9 mouse cellular contexts compared by ENCODE assay signal in the genomic region with DNA sequence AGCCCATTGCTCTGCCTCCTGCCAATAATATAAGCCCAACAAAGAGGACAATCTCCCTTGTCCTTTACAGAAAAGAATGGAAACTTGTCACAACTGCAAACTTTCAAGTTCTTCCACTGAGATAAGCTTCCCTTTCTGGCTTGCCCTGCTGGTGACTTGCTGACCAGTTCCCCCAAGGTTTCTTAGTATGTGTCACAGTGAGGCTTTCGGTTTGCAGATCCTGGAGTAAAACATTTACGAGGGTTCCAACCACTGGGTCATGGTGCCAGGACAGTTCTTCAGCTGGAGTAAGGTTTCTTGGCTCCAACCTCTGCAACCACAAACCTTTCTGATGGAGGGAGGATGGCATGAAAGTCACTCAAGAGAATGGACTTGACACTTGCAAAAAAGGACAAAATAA.
DNase-seq lines count a peak whose midpoint lies in the region; ATAC-seq and TF ChIP-seq lines count a peak whose summit lies in the region.
"Had no signal": no experiment of that assay in that cellular context is flagged by ENCODE, and none has a peak within 500 bp of the region (broad histone marks: within the 10 kb centered on the region; RNA-seq: fewer than 3 reads in every experiment).

No protein-coding gene starts in this region.

- no peaks in the 10 kb centered on the region for H3K9me3 ChIP-seq in kidney, embryonic 15.5 days (replicated peaks)
- no peaks in the 10 kb centered on the region for H3K9me3 ChIP-seq in liver, embryonic 12.5 days (replicated peaks)

- H3K4me1 ChIP-seq in kidney, adult 2 months (ENCODE audit: control insufficient read depth, insufficient read depth, low read length), result no peaks in the 10 kb centered on the region
- peaks cover 11% of the 10 kb centered on the region for H3K4me1 ChIP-seq in kidney, embryonic 15.5 days
- H3K4me1 ChIP-seq in liver, embryonic 12.5 days, result peaks cover 42% of the 10 kb centered on the region

- 63% methylated on average over 2 of the region's 2 CpGs for WGBS in kidney, adult 2 months
- WGBS in kidney, embryonic 15.5 days, result 78% methylated on average over 2 of the region's 2 CpGs
- WGBS in liver, embryonic 12.5 days (ENCODE audit: insufficient replicate concordance), result 55% methylated on average over 2 of the region's 2 CpGs

- no peak for TF ChIP-seq CTCF in gastrocnemius, adult 2 months (IDR thresholded peaks at IDR 0.05)
- TF ChIP-seq CTCF in kidney, adult 2 months (conservative IDR thresholded peaks at IDR 0.05; ENCODE audit: insufficient read depth, insufficient read length, low read depth, low read length), result no peak

- intact Hi-C loops in gastrocnemius, adult 2 months (cut with DNase I), result loop anchor here (2.0 to 5.0 kb wide), 2 partner anchors 111 to 152 kb away; no protein-coding TSS in a partner anchor

- no peaks in the 10 kb centered on the region for H3K27me3 ChIP-seq in kidney, adult 2 months (replicated peaks; ENCODE audit: control insufficient read depth, insufficient read depth, low read length)
- no peaks in the 10 kb centered on the region for H3K27me3 ChIP-seq in kidney, embryonic 15.5 days
- H3K27me3 ChIP-seq in liver, embryonic 12.5 days (replicated peaks), result no peaks in the 10 kb centered on the region

- H3K4me2 ChIP-seq in kidney, embryonic 15.5 days, result no peak overlapping the region
- peak overlapping the region; percentile 57 for H3K4me2 ChIP-seq in liver, embryonic 12.5 days

- no peak for TF ChIP-seq POLR2A in kidney, adult 2 months (IDR thresholded peaks at IDR 0.05; ENCODE audit: low read depth, low read length)

- peak overlapping the region; percentile 51 for H3K4me3 ChIP-seq in gastrocnemius, adult 2 months
- no peak overlapping the region for H3K4me3 ChIP-seq in kidney, adult 2 months (ENCODE audit: insufficient read depth, low read depth, low read length)
- no peak overlapping the region for H3K4me3 ChIP-seq in kidney, embryonic 15.5 days (replicated peaks)
- no peak overlapping the region for H3K4me3 ChIP-seq in liver, embryonic 12.5 days

- ATAC-seq in kidney, embryonic 15.5 days (replicated peaks; ENCODE audit: low FRiP score), result no peak
- no peak for ATAC-seq in liver, embryonic 12.5 days

- H3K36me3 ChIP-seq in kidney, adult 2 months (ENCODE audit: control insufficient read depth, insufficient read depth, low read length), result no peaks in the 10 kb centered on the region
- H3K36me3 ChIP-seq in kidney, embryonic 15.5 days, result no peaks in the 10 kb centered on the region
- H3K36me3 ChIP-seq in liver, embryonic 12.5 days, result no peaks in the 10 kb centered on the region

- peak overlapping the region; percentile 91 for H3K27ac ChIP-seq in gastrocnemius, adult 2 months
- H3K27ac ChIP-seq in kidney, adult 2 months (ENCODE audit: insufficient read depth, low read depth, low read length), result peak overlapping the region; percentile 35; the same call in 1 of the 2 replicates
- H3K27ac ChIP-seq in kidney, embryonic 15.5 days, result no peak overlapping the region
- H3K27ac ChIP-seq in liver, embryonic 12.5 days, result peak overlapping the region; percentile 87

- DNase-seq in gastrocnemius, adult 2 months, result peak; percentile 61
- no peak for DNase-seq in gastrocnemius, postnatal 4 days (ENCODE audit: low spot score in 2 of 2)
- peak; percentile 59 for DNase-seq in kidney, adult 2 months
- DNase-seq in Muller cell, postnatal 12 days (ENCODE audit: inconsistent ontology term), result peak; percentile 2
- no peak for DNase-seq in c-Kit-positive CD71-positive TER-119-positive erythroid progenitor cells, embryonic 14.5 days (ENCODE audit: low spot score)
- no peak for DNase-seq in testis, postnatal 14 days (ENCODE audit: low spot score)
- DNase-seq: thymus, adult 18-20 months had no signal

- no peak overlapping the region for H3K9ac ChIP-seq in kidney, embryonic 15.5 days
- H3K9ac ChIP-seq in liver, embryonic 12.5 days, result peak overlapping the region; percentile 65

Comparison
In these comparisons a context has a peak if more than half of its experiments do, and no peak if none do; other contexts are left out.
1. DNase-seq: peak in gastrocnemius, adult 2 months (single experiment), kidney, adult 2 months (single experiment) and Muller cell, postnatal 12 days (single experiment); none in gastrocnemius, postnatal 4 days (0 of 2), c-Kit-positive CD71-positive TER-119-positive erythroid progenitor cells, embryonic 14.5 days (single experiment) and testis, postnatal 14 days (single experiment).